Mouse (Mus musculus): ENCODE data around the gene Tpsb2. TPM values are rescaled to one million over a fixed set of nuclear protein-coding genes. Genes with fewer than 3 reads are reported as not detected.

Tpsb2 gene
- polyA plus RNA-seq, 1 experiment: 7.2 TPM

GRCm38 (mm10) chr17:25406011-25406441 is 39.9 kb downstream of the Tpsb2 start:
- no peak for DNase-seq (ENCODE audit: low spot score)

GRCm38 (mm10) chr17:25407352-25407751 is 41.2 kb downstream of the Tpsb2 start:
- DNase-seq (ENCODE audit: low spot score): no peak

DNA sequence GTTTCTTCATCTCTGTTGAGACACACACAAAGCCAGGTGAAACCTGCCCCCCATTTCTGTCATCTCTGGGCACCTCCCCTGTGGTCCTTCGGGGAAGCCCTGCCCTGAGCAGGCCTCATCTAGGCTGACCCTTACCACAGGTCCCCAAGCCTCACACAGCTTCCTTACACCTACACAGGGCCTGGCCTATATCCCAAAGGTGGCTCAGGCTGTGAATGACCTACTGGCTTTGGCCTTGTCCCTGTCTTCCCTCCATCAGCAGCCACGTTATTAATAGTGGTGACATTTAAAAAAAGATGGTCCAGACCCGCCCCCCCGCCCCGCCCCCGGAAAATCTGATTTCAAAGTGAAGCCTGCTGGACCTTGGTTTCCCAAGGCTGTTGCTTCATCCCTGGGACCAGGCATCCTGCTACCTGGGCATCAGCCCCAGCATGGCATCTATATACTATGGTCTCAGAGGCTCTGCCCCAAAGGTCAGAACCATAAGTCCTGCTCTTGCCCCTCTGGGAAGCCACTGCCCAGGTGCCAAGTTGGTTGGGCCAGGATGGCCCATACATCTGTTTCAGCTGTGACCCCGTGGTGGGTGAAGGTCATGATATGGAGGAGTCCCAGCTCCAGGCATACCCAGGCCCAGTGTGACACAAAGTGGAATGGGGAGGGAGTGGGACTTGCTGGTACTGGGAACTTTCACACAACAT is 42.3 kb downstream of the Tpsb2 start:
- no peak for DNase-seq (ENCODE audit: low spot score)

DNA sequence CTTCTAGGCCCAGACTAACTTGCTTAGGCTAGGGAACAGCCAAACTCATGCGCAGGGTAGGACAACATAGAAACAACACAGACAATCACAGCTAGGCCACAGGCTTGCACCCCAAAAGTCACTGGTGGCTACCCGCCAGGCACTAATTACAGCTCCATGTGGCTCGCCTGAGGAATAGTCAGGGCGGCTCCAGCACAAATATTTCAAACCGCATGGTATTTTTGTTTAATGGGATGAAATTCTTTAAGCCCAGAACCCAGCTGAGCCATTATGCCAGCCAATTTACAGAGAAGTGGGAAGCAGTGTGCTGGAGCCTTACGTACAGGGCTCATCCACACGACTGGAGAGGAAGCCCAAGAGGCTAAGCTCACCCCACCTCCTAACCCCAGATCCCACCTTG is 43.5 kb downstream of the Tpsb2 start:
- DNase-seq (ENCODE audit: low spot score): no peak

GRCm38 (mm10) chr17:25410180-25410579 is 44.1 kb downstream of the Tpsb2 start:
- DNase-seq (ENCODE audit: low spot score): no peak

DNA sequence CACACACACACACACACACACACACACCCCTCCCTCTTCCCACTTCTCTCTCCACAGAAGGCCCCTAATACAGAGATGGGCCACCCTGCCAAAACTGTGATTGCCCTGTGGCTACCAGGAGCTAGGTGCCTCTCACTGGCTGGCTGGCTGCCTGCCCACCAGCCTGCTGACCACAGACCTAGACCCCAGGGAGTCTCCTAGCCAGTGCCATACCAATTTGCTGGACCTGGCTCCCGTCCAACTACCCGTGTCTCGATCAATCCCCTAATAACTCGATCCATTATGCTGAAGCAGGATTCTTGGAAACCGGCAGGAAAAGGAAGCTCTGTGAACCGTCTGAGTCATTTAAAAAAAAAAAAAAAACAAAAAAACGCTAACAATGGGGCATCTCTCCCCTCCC is 44.7 kb downstream of the Tpsb2 start:
- no peak for DNase-seq (ENCODE audit: low spot score)

GRCm38 (mm10) chr17:25411251-25411650 is 45.1 kb downstream of the Tpsb2 start:
- no peak for DNase-seq (ENCODE audit: low spot score)

DNA sequence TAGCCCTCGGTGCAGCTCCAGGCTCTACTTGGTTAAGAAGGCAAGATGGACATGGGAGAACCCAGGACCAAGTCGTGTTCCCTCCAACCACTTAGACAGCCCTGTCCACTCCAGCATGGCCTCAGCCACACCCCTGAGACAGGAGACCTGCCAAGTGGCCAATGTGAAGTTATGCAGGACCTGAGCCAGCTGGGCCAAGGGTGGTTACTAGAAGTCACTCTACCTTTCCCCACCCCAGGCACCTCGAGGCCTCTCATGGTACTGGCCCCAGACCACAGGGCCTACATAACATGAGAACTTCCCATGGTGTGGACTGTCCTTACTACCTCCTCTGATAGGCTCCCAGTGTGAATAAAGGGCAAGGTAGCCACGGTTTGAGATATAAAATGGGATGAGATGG is 48.1 kb downstream of the Tpsb2 start:
- DNase-seq (ENCODE audit: low spot score): no peak

DNA sequence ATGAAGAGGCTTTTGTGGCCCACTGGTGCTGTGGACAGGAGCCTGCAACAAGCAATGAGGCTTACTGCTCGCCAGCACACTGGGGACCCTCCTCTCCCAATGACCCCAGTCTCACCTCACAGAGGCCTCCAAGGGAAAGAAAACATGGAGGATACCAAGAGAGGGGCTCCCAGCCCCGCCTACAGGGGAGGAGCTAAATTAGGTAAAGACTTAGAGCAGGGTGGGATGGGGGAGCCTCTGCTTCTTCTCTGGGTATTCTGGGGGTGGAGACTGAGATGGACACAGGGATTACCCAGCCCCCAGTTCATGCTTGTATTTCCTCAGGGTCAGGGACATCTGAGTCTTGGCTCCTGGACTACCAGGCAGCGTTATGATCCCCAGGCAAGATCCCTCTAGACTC is 48.8 kb downstream of the Tpsb2 start:
- DNase-seq (ENCODE audit: low spot score): no peak

- no peak for DNase-seq (ENCODE audit: low spot score)
Observed at GRCm38 (mm10) chr17:25415421-25415913, 49.4 kb downstream of the Tpsb2 start.

GRCm38 (mm10) chr17:25416219-25416618 is 50.1 kb downstream of the Tpsb2 start:
- no peak for DNase-seq (ENCODE audit: low spot score)

DNA sequence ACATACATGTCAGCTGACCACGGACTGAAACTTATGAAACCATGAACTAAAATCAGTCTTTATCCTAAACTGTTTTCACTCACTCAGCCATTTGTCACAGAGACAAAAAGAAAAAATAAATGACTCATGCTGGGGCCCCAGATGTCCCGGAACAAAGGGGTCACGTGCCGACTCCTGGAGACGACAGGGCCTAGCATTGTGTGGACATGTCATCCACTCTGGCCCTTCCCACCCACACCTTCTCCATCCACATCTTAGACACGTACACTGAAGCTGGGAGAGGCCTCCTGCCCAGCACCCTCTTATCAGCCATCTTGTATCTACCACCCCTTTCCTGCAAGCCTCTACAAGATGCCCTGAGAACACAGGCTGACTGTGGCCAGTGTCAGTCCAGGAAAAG is 51.9 kb downstream of the Tpsb2 start:
- no peak for DNase-seq (ENCODE audit: low spot score)

Other genes with a start within 250 kb of the Tpsb2 start
- gene Ptx4, start 245.5 kb upstream of the Tpsb2 start, polyA plus RNA-seq (2012; rRNA removed): not detected in 2 replicates
- 34.2 and 35.0 TPM in 2 replicates for gene Clcn7, start 232.9 kb upstream of the Tpsb2 start, polyA plus RNA-seq (2012; rRNA removed)
- 0.18 and 0.19 TPM in 2 replicates for gene Ccdc154, start 203.8 kb upstream of the Tpsb2 start, polyA plus RNA-seq (2012; rRNA removed)
- 0.07 TPM in 1 of 2 replicates, not detected in the other for gene Gm38655, start 190.8 kb upstream of the Tpsb2 start, polyA plus RNA-seq (2012; rRNA removed)
- 16.5 and 20.9 TPM in 2 replicates for gene BC003965, start 181.8 kb upstream of the Tpsb2 start, polyA plus RNA-seq (2012; rRNA removed)
- 15.6 and 16.4 TPM in 2 replicates for gene Unkl, start 177.9 kb upstream of the Tpsb2 start, polyA plus RNA-seq (2012; rRNA removed)
- gene Gnptg, start 126.2 kb upstream of the Tpsb2 start, polyA plus RNA-seq (2012; rRNA removed): 43.2 and 48.8 TPM in 2 replicates
- gene Tsr3, start 126.1 kb upstream of the Tpsb2 start, polyA plus RNA-seq (2012; rRNA removed): 28.2 and 35.6 TPM in 2 replicates
- gene Baiap3, start 109.9 kb upstream of the Tpsb2 start, polyA plus RNA-seq (2012; rRNA removed): 8.7 and 11.1 TPM in 2 replicates
- gene Ube2i, start 91.7 kb upstream of the Tpsb2 start, polyA plus RNA-seq (2012; rRNA removed): 322 and 393 TPM in 2 replicates
- gene Prss34, start 67.9 kb upstream of the Tpsb2 start, polyA plus RNA-seq (2012; rRNA removed): 0.28 and 0.40 TPM in 2 replicates
- not detected in 2 replicates for gene Prss28, start 57.7 kb upstream of the Tpsb2 start, polyA plus RNA-seq (2012; rRNA removed)
- gene Prss29, start 47.7 kb upstream of the Tpsb2 start, polyA plus RNA-seq (2012; rRNA removed): not detected in 2 replicates
- 0.28 and 0.37 TPM in 2 replicates for gene Tpsab1, start 20.7 kb upstream of the Tpsb2 start, polyA plus RNA-seq (2012; rRNA removed)
- gene Tpsg1, start 3.0 kb downstream of the Tpsb2 start, polyA plus RNA-seq (2012; rRNA removed): 0.22 and 0.40 TPM in 2 replicates
- gene Cacna1h, start 67.5 kb downstream of the Tpsb2 start, polyA plus RNA-seq (2012; rRNA removed): 28.6 and 59.3 TPM in 2 replicates
- 0.12 and 0.15 TPM in 2 replicates for gene Tekt4, start 88.3 kb downstream of the Tpsb2 start, polyA plus RNA-seq (2012; rRNA removed)
- 0.06 TPM in 1 of 2 replicates, not detected in the other for gene Sstr5, start 131.0 kb downstream of the Tpsb2 start, polyA plus RNA-seq (2012; rRNA removed)
- gene Sox8, start 204.4 kb downstream of the Tpsb2 start, polyA plus RNA-seq (2012; rRNA removed): 1.2 and 1.5 TPM in 2 replicates
- gene Lmf1, start 212.8 kb downstream of the Tpsb2 start, polyA plus RNA-seq (2012; rRNA removed): 12.5 and 16.6 TPM in 2 replicates

Measured in urinary bladder, adult 2 months (tissue).